Mouse (Mus musculus) limb, embryonic 14.5 days (tissue): ENCODE measurements around the gene Shisa8. TPM values are rescaled to one million over a fixed set of nuclear protein-coding genes. Genes with fewer than 3 reads are reported as not detected.

Source experiments
- ATAC-seq: fragments of 200-750 bp; cut with Nextera tagmentation; 2 replicates; pipeline ENCODE4 v1.8.0; 2017; ENCODE audit warnings: low read depth, moderate number of reproducible peaks, moderate TSS enrichment; ENCODE audit not compliant: low FRiP score
- DNase-seq: peaks from one replicate; pipeline ENCODE4 v3.0.0-alpha.2; 2015; ENCODE audit warnings: low spot score
- H3K27ac ChIP-seq: fragments of 300-500 bp; sonication (generic); replicated peaks from 2 replicates; pipeline ENCODE4 v1.5.1; 2014; ENCODE audit warnings: low read depth, mild to moderate bottlenecking, low read length, moderate library complexity, mixed read lengths
- H3K27me3 ChIP-seq: fragments of 300-500 bp; sonication (generic); 2 replicates; pipeline ENCODE4 v1.6.1; 2014; ENCODE audit warnings: low read length, mixed read lengths; ENCODE audit not compliant: control insufficient read depth, insufficient read depth
- H3K36me3 ChIP-seq: fragments of 300-500 bp; sonication (generic); 2 replicates; pipeline ENCODE4 v1.6.1; 2014; ENCODE audit warnings: mild to moderate bottlenecking, low read length, moderate library complexity, mixed read lengths; ENCODE audit not compliant: control insufficient read depth, insufficient read depth
- H3K4me1 ChIP-seq: fragments of 300-500 bp; sonication (generic); 2 replicates; pipeline ENCODE4 v1.6.1; 2014; ENCODE audit warnings: antibody characterized with exemption, low read length, mixed read lengths; ENCODE audit not compliant: control insufficient read depth, insufficient read depth
- H3K4me2 ChIP-seq: fragments of 300-500 bp; sonication (generic); replicated peaks from 2 replicates; pipeline ENCODE4 v1.6.1; 2014; ENCODE audit warnings: low read depth, mild to moderate bottlenecking, low read length, moderate library complexity; ENCODE audit not compliant: severe bottlenecking
- H3K4me3 ChIP-seq: fragments of 300-500 bp; sonication (generic); replicated peaks from 2 replicates; pipeline ENCODE4 v1.5.1; 2014; ENCODE audit warnings: low read length
- H3K9ac ChIP-seq: fragments of 300-500 bp; sonication (generic); 2 replicates; pipeline ENCODE4 v1.6.1; 2014; ENCODE audit warnings: mild to moderate bottlenecking, low read depth, low read length, moderate library complexity; ENCODE audit not compliant: severe bottlenecking
- H3K9me3 ChIP-seq: fragments of 300-500 bp; sonication (generic); 2 replicates; pipeline ENCODE4 v1.6.1; 2016; ENCODE audit warnings: low read length; ENCODE audit not compliant: control insufficient read depth
- POLR2A ChIP-seq: fragments of 200-500 bp; IDR thresholded peaks from 2 replicates; pipeline ENCODE4 v1.8.0; 2012; ENCODE audit warnings: inconsistent platforms, mild to moderate bottlenecking, moderate library complexity, borderline replicate concordance; ENCODE audit not compliant: insufficient read depth, insufficient read length; ENCODE audit errors: extremely low read depth
- WGBS: fragments of 180-500 bp; shearing (Covaris S2); extraction: QIAGEN DNeasy Blood & Tissue Kit; methylation state at CpG from one replicate; pipeline ENCODE4 v1.1.7; 2014; 5-methylcytosine and 5-hydroxymethylcytosine counted together
- polyA plus RNA-seq, 2 experiments: library from polyadenylated mRNA; depleted of rRNA in 1 of 2; stranded (reverse) in 1 of 2; unstranded in 1 of 2; fragments of >200 nt; fragmentation: Nextera tagmentation in 1 of 2; extraction: Ambion mirVana in 1 of 2; gene quantifications; 2 replicates each; pipeline versions ENCODE4 v1.2.1 to v1.2.3; 2012 to 2014

The Shisa8 gene
- polyA plus RNA-seq, 2 experiments, result 0.41 to 1.1 TPM

- Histone ChIP-seq H3K4me1 (no peaks in the 10 kb centered on the region), H3K4me2 (no peak overlapping the region), H3K36me3 (no peaks in the 10 kb centered on the region), H3K27me3 (0 out of 2 replicates have a peak, but pooled peaks cover 2% of the 10 kb centered on the region), H3K9ac (no peak overlapping the region), H3K4me3 (no peak overlapping the region), H3K27ac (no peak overlapping the region), H3K9me3 (no peaks in the 10 kb centered on the region)
- DNase-seq (no peak), ATAC-seq (no peak)
- 78% methylated on average over 6 of the region's 6 CpGs for WGBS
- no peak for TF ChIP-seq POLR2A
Observed at GRCm38 (mm10) chr15:82230098-82230611, 17.5 kb upstream of the Shisa8 start.

DNA sequence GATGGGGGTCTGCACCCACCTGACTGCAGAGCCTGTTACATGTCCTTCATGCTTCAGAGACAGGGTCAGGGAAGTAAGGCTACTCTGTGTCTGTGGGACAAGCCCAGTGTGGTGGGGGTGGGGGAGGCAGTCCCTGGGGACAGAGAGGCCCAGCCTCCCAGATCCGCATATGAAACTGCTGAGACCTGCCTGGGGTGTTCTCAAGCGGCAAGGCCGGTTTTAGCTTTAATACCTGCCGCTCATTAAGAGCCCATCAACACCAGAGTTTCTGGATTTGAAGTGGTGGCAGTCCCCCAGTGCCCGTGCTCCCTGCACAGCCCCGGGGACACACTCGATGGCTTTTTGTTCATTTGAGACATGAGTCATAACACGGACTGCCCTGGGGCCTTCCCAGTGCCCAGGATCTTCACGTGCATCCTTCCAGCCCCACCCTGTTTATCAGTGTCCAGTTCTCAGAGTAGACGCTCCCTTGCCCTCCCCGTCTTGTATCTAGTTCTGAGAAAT lies 17.0 kb upstream of the Shisa8 start:
- no peak for DNase-seq
- WGBS, result 34% methylated on average over 11 of the region's 11 CpGs
- ATAC-seq, result no peak
- no peak overlapping the region for H3K27ac ChIP-seq
- H3K9ac ChIP-seq, result no peak overlapping the region
- no peaks in the 10 kb centered on the region for H3K36me3 ChIP-seq
- no peak overlapping the region for H3K4me3 ChIP-seq
- H3K9me3 ChIP-seq, result no peaks in the 10 kb centered on the region
- no peaks in the 10 kb centered on the region for H3K4me1 ChIP-seq
- TF ChIP-seq POLR2A, result no peak
- H3K27me3 ChIP-seq, result peaks cover 8% of the 10 kb centered on the region; the same call in 1 of the 2 replicates
- H3K4me2 ChIP-seq, result no peak overlapping the region

- no peak overlapping the region for H3K4me2 ChIP-seq
- H3K4me1 ChIP-seq, result 0 out of 2 replicates have a peak, but pooled peaks cover 4% of the 10 kb centered on the region
- 78% methylated on average over 5 of the region's 5 CpGs for WGBS
- no peaks in the 10 kb centered on the region for H3K36me3 ChIP-seq
- ATAC-seq (no peak), DNase-seq (no peak)
- TF ChIP-seq POLR2A, result no peak
- no peaks in the 10 kb centered on the region for H3K9me3 ChIP-seq
- H3K4me3 ChIP-seq, result no peak overlapping the region
- H3K27ac ChIP-seq, result no peak overlapping the region
- H3K9ac ChIP-seq, result no peak overlapping the region
- H3K27me3 ChIP-seq, result peaks cover 22% of the 10 kb centered on the region; the same call in 1 of the 2 replicates
Observed at GRCm38 (mm10) chr15:82225769-82226168, 13.2 kb upstream of the Shisa8 start.

- no peaks in the 10 kb centered on the region for H3K9me3 ChIP-seq
- H3K4me1 ChIP-seq, result 0 out of 2 replicates have a peak, but pooled peaks cover 4% of the 10 kb centered on the region
- H3K4me3 ChIP-seq, result peak overlapping the region; percentile 31
- peak overlapping the region; percentile 59 for H3K4me2 ChIP-seq
- 0 out of 2 replicates have a peak overlapping the region, but pooled peaks have one; percentile 16 for H3K9ac ChIP-seq
- WGBS, result 38% methylated on average over 7 of the region's 7 CpGs
- no peak overlapping the region for H3K27ac ChIP-seq
- H3K36me3 ChIP-seq, result no peaks in the 10 kb centered on the region
- ATAC-seq (no peak), DNase-seq (no peak)
- no peak for TF ChIP-seq POLR2A
- H3K27me3 ChIP-seq, result peaks cover 22% of the 10 kb centered on the region; the same call in 1 of the 2 replicates
Observed at GRCm38 (mm10) chr15:82224602-82225215, 12.1 kb upstream of the Shisa8 start.

DNA sequence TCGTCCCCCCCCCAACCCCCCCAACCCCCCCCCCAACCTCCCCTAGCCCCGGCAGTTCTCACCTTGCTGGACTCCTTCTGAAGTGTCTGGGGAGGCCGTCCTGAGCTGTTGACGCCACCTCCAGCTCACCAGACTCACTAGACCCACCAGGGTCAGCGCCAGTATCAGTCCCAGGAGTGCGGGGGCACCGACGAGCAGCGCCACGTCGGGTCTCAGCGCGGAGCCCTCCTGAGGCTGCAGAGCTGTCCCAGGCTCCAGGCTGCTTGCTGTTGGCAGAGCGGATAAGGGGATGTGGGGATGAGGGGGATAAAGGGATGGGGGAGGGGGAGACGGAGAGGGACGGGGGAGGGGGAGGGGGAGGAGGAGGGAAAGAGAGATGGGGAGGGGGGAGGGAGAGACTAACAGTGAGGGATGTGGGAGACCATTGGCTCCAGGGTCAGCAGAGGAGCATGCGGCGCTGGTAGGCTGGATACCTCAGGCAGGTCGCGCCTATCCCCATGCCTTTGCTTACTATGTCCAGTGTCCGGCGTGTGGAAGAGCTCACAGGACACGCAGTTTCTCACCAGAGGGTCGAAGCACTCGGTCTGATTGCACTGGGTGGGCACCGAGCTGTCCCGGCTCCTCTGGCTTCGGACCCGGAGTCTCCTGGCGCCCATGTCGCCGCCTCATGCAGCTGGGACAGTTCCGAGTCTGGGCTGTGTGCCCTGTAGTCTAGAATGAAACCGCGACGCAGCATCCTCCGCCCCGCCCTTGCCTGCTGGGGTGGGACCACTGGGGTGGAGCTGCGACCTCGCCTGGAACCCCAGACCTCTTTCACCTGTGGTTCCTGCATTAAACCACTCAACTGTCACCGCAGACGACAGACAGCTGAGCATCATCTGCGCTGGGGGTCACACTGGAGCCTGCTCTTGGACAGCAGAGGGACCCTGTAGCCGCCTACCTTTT lies 11.3 kb upstream of the Shisa8 start, which contains the start of gene Tnfrsf13c:
Gene Tnfrsf13c, minus strand, starts transcription at position 713 of the 945 bp plus-strand sequence.
- Histone ChIP-seq H3K4me1 (0 out of 2 replicates have a peak, but pooled peaks cover 4% of the 10 kb centered on the region), H3K9ac (peak within 1 kb of the TSS; percentile 16; the same call in 1 of the 2 replicates), H3K27me3 (peaks cover 22% of the 10 kb centered on the region; the same call in 1 of the 2 replicates), H3K4me2 (peak within 1 kb of the TSS; percentile 59), H3K36me3 (no peaks in the 10 kb centered on the region), H3K4me3 (peak within 1 kb of the TSS; percentile 31), H3K9me3 (no peaks in the 10 kb centered on the region), H3K27ac (no peak within 1 kb of the TSS)
- 4% methylated on average over 42 of the region's 44 CpGs for WGBS
- TF ChIP-seq POLR2A, result no peak
- DNase-seq, result no peak
- ATAC-seq, result peak; percentile 39; the same call in 1 of the 2 replicates
